Mouse (Mus musculus) hindbrain, embryonic 15.5 days (tissue): ENCODE results near the gene Ftl1. TPM values are rescaled to one million over a fixed set of nuclear protein-coding genes. Genes with fewer than 3 reads are reported as not detected.
A peak's percentile ranks its signal among the peaks of the same experiment; 100 is the strongest.

ENCODE experiments used
- ATAC-seq: fragments of 200-750 bp; cut with Nextera tagmentation; 2 replicates; pipeline ENCODE4 v1.8.0; 2017; ENCODE audit warnings: low read depth, moderate number of reproducible peaks, moderate TSS enrichment; ENCODE audit not compliant: low FRiP score
- H3K27ac ChIP-seq: fragments of 300-500 bp; sonication (generic); replicated peaks from 2 replicates; pipeline ENCODE4 v1.5.1; 2015; ENCODE audit warnings: mild to moderate bottlenecking, inconsistent platforms
- H3K27me3 ChIP-seq: fragments of 300-500 bp; sonication (generic); 2 replicates; pipeline ENCODE4 v1.6.1; 2015; ENCODE audit warnings: control low read depth, inconsistent platforms
- H3K36me3 ChIP-seq: fragments of 300-500 bp; sonication (generic); 2 replicates; pipeline ENCODE4 v1.6.1; 2015; ENCODE audit warnings: control low read depth, inconsistent platforms
- H3K4me1 ChIP-seq: fragments of 300-500 bp; sonication (generic); replicated peaks from 2 replicates; pipeline ENCODE4 v1.6.1; 2015; ENCODE audit warnings: control low read depth, inconsistent platforms
- H3K4me2 ChIP-seq: fragments of 300-500 bp; sonication (generic); 2 replicates; pipeline ENCODE4 v1.6.1; 2015; ENCODE audit warnings: moderate library complexity, mild to moderate bottlenecking, inconsistent platforms
- H3K4me3 ChIP-seq: fragments of 300-500 bp; sonication (generic); 2 replicates; pipeline ENCODE4 v1.5.1; 2015; ENCODE audit warnings: mild to moderate bottlenecking, inconsistent platforms
- H3K9ac ChIP-seq: fragments of 300-500 bp; sonication (generic); 2 replicates; pipeline ENCODE4 v1.6.1; 2015; ENCODE audit warnings: inconsistent platforms
- H3K9me3 ChIP-seq: fragments of 300-500 bp; sonication (generic); 2 replicates; pipeline ENCODE4 v1.6.1; 2016; ENCODE audit warnings: control low read depth, inconsistent platforms
- WGBS: fragments of 180-500 bp; shearing (Covaris S2); methylation state at CpG from one replicate; pipeline ENCODE4 v1.1.7; 2015; 5-methylcytosine and 5-hydroxymethylcytosine counted together
- polyA plus RNA-seq: library from polyadenylated mRNA; unstranded; fragments of >200 nt; fragmentation: Nextera tagmentation; extraction: Ambion mirVana; gene quantifications from 2 replicates; pipeline ENCODE4 v1.2.1, GENCODE M21; 2015

The Ftl1 gene
- polyA plus RNA-seq, 1 experiment from 2014 or later, result 5,762 TPM

DNA sequence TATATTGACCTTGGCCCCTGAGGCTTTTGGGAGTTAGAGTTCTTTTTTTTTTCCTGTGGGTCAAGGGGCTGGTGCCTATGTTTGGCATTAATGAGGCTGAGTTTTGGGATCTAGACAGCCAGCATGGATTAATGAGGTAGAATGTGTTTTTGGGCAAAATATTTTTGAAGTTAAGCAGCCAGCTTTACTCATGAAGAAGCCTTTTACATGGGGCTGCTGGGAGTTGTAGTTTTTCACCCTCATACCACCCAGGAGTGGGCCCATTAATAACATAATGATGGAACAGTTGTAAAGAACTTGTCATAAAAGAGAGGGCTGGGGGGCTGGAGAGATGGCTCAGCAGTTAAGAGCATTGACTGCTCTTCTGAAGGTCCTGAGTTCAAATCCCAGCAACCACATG lies 13.1 kb downstream of the Ftl1 start:
- no peaks in the 10 kb centered on the region for H3K4me1 ChIP-seq
- H3K27ac ChIP-seq, result no peak overlapping the region
- H3K27me3 ChIP-seq, result no peaks in the 10 kb centered on the region
- H3K4me2 ChIP-seq, result no peak overlapping the region
- H3K9me3 ChIP-seq, result no peaks in the 10 kb centered on the region
- ATAC-seq, result no peak
- H3K9ac ChIP-seq, result no peak overlapping the region
- peaks cover 20% of the 10 kb centered on the region for H3K36me3 ChIP-seq
- no peak overlapping the region for H3K4me3 ChIP-seq

DNA sequence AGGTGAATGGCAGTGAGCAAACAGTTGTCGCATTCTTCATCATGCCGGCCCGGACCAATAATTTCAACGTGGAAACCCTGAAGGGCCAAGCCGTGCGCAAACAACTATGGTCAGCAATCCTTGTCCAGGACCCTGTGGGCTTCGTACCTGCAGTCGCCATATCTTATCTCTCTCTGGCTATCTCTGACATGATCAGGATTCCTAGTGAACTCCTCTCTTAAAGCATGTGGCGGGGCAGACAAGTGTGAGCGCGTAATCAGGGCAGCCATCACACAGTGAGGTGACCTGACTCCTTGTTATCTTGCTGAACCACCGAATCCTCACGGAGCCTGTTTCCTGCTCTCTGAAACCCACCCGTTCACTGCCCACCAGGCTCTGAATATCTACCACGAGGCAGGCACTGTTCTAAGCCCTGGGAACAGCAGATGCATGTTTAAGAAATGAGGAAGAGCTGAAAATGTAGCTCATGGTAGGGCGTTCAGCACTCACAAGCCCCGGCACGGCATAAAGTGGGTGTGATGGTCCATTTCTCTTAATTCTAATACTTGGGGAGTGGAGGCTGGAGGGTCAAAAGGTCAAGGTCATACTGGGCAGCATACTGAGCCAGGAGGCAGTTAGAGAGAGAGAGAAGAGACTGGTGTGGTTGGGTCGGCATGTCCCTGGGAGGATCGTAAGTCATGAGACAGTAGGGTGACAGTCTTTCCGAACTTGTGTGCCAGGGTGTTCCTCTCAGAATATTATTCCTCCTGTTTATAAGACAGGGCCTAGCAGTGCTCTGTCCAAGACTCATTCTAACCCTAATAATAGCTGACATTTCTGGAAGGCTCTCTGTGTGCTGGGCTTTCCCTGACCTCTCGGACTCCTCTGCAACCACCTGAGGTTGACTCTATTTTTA lies 15.9 kb downstream of the Ftl1 start:
- Histone ChIP-seq H3K36me3 (peaks cover 24% of the 10 kb centered on the region), H3K4me2 (no peak overlapping the region), H3K4me1 (no peaks in the 10 kb centered on the region), H3K27ac (no peak overlapping the region), H3K27me3 (no peaks in the 10 kb centered on the region), H3K4me3 (no peak overlapping the region), H3K9ac (no peak overlapping the region), H3K9me3 (no peaks in the 10 kb centered on the region)
- ATAC-seq, result no peak
- 91% methylated on average over 22 of the region's 22 CpGs for WGBS

DNA sequence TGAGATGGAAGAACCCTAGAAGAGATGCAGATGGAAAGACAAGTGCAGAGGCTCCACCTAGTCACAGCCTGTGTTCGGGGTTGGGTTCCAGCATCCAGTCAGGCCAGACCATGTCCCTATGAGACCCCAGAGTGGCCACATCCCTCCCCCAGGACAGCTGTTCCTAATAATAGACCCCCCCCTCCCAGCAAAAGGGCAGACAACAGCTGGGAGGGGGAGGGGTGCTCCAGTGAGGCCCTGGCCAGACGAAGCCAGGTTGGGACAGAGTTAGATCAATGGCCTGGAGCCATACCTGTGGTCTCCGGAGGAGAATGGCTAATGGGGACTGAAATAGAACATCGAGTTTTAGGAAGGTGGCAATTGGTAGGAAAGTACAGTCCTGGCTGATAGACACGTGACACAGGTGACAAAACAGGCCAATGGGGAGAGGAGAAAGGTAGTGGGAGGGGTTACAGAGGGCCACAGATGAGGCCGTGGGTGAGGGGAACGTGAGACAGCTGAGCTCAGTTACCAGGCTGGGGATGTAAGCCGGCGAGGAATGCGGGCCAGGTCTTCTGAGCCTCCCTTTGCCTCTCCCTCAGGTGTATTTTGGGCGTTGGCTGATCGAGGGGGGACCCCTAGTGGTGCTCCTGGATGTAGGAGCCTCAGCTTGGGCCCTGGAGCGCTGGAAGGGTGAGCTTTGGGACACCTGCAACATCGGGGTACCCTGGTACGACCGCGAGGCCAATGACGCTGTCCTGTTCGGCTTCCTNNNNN lies 22.0 kb downstream of the Ftl1 start, which contains the start of gene Ruvbl2:
Gene Ruvbl2, minus strand, starts transcription at position 576 of the 756 bp plus-strand sequence.
- Histone ChIP-seq H3K9me3 (no peaks in the 10 kb centered on the region), H3K36me3 (peaks cover 8% of the 10 kb centered on the region; the same call in 1 of the 2 replicates), H3K27me3 (no peaks in the 10 kb centered on the region), H3K4me1 (peaks cover 40% of the 10 kb centered on the region), H3K9ac (no peak within 1 kb of the TSS), H3K4me2 (peak within 1 kb of the TSS; percentile 31), H3K27ac (no peak within 1 kb of the TSS), H3K4me3 (no peak within 1 kb of the TSS)
- no peak for ATAC-seq
- 31% methylated on average over 19 of the region's 19 CpGs for WGBS

DNA sequence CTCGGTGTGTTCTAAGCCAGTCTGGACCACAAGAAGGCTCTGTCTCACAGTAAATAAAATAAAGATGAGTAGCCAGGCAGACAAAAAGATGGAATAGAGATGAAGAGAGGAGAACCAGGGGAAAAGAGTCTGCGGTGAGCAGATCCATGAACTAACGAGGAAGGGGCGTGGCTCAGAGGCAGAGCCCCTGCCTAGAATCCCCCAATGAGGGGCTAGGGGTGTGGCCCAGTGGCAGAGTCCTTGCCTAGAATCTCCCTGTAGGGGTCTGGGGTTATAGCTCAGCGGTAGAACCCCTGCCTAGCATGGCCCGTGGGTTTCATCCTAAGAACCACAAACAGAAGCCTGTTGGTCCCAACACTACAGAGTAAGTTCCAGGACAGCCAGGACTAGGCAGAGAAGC lies 22.6 kb downstream of the Ftl1 start:
- Histone ChIP-seq H3K27ac (no peak overlapping the region), H3K9ac (no peak overlapping the region), H3K36me3 (peaks cover 8% of the 10 kb centered on the region; the same call in 1 of the 2 replicates), H3K4me1 (peaks cover 43% of the 10 kb centered on the region), H3K4me3 (no peak overlapping the region), H3K27me3 (no peaks in the 10 kb centered on the region), H3K4me2 (peak overlapping the region; percentile 26; the same call in 1 of the 2 replicates), H3K9me3 (no peaks in the 10 kb centered on the region)
- no peak for ATAC-seq
- WGBS, result 34% methylated on average over 6 of the region's 6 CpGs

DNA sequence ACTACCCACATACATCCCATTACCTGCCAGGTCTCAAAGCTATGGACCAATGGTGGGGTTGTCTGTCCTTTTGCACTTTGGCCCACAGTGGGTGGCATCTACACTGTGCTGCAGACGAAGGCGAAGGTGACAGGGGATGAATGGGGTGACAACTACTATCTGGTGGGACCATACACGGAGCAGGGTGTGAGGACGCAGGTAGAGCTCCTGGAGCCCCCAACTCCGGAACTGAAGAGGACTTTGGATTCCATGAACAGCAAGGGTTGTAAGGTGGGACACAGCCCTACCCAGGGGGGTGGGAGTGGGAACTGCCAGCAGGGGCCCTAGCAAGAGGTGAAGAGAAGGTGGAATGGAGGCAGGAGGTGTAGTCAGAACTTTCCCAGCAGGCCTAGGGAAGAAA lies 23.2 kb downstream of the Ftl1 start:
- H3K4me3 ChIP-seq, result no peak overlapping the region
- H3K4me1 ChIP-seq, result peaks cover 43% of the 10 kb centered on the region
- H3K27me3 ChIP-seq, result no peaks in the 10 kb centered on the region
- no peaks in the 10 kb centered on the region for H3K9me3 ChIP-seq
- H3K4me2 ChIP-seq, result peak overlapping the region; percentile 77; the same call in 1 of the 2 replicates
- no peak overlapping the region for H3K27ac ChIP-seq
- peaks cover 8% of the 10 kb centered on the region; the same call in 1 of the 2 replicates for H3K36me3 ChIP-seq
- no peak for ATAC-seq
- no peak overlapping the region for H3K9ac ChIP-seq
- WGBS, result 94% methylated on average over 5 of the region's 5 CpGs

DNA sequence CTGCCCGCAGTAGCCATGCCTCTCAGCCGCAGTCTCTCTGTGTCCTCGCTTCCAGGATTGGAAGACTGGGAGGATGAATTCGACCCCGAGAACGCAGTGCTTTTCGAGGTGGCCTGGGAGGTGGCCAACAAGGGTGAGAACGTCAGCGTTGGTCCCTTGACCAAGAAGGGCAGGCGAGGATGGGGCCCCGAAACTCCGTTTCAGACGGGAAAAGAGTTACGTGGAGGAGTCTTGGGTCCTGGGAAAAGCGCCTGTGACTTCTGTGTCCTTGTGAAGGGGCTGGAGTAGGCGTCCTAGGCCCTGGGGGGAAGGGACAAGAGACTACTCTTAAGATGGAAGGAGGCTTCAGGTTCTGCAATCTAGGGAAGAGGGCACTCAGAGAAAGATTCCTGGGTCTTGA lies 24.6 kb downstream of the Ftl1 start:
- H3K27me3 ChIP-seq, result no peaks in the 10 kb centered on the region
- peaks cover 4% of the 10 kb centered on the region; the same call in 1 of the 2 replicates for H3K36me3 ChIP-seq
- 0 out of 2 replicates have a peak, but pooled peaks have one; percentile 19 for ATAC-seq
- H3K4me2 ChIP-seq, result peak overlapping the region; percentile 77
- H3K4me1 ChIP-seq, result peaks cover 43% of the 10 kb centered on the region
- H3K9me3 ChIP-seq, result no peaks in the 10 kb centered on the region
- H3K4me3 ChIP-seq, result peak overlapping the region; percentile 85
- peak overlapping the region; percentile 72 for H3K27ac ChIP-seq
- peak overlapping the region; percentile 64 for H3K9ac ChIP-seq
- 3% methylated on average over 16 of the region's 16 CpGs for WGBS

DNA sequence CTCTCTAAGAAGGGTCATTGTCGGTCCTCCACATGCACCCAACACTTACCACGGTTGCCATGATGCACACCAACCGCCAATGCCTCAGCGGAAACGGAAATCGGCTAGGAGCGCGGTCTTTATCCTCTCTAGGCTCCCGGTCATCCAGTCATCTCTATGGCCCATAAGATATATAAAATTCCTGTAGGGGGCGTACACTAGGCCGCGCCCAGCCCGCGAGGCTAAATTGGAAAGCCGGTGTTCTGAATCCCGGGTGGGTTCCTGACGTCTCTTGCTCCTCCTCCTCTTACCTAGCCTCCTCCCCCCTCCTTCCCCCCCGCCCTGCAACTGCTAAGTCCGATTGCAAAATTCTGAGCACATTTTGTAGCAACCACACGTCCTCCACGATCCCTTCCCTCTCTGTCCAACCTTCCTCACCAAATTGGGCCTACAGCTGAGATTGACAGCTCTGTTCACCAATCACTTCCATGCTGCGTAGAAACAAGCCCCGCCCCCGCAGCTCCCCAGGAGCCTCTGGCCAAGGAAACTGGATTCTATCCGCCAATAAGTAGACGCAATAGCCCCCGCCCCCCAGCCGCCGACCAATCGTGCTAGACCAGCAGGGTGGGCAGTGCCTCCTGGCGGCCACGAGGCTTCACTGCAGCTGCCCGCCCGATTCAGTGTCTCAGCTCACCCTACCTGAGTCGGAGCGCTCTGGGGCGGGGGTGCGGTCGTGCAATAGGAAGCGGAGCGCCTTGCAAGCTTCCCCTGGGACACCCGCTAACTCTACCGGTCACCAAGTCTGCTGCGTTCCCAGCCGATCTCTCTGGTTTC lies 25.3 kb downstream of the Ftl1 start, which contains the start of gene Gys1:
Gene Gys1, plus strand, starts transcription at position 642 of the 813 bp plus-strand sequence.
- peak; percentile 97 for ATAC-seq
- H3K27ac ChIP-seq, result peak within 1 kb of the TSS; percentile 90
- H3K36me3 ChIP-seq, result no peaks in the 10 kb centered on the region; the same call in 1 of the 2 replicates
- H3K4me3 ChIP-seq, result peak within 1 kb of the TSS; percentile 85
- H3K27me3 ChIP-seq, result no peaks in the 10 kb centered on the region
- peak within 1 kb of the TSS; percentile 77 for H3K4me2 ChIP-seq
- H3K9me3 ChIP-seq, result no peaks in the 10 kb centered on the region
- H3K9ac ChIP-seq, result peak within 1 kb of the TSS; percentile 82
- under 1% methylated on average over 45 of the region's 45 CpGs for WGBS
- peaks cover 43% of the 10 kb centered on the region for H3K4me1 ChIP-seq

DNA sequence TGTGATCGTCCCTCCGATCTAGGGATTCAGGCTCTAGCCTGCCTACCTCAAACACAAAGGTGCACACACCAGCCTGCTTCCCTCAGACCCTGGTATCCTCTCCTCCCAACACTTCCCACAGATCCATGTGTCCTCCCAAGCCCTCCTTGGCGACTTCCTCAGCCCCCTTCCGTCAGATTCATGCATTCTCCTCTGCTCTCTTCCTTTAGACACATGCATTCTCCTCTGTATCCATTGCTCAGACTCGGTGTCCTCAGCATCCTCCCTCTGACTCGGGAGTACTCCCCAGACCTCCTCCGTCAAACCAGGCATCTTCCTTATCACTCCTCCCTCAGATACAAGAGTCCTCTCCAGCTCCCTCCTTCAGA lies 25.9 kb downstream of the Ftl1 start:
- H3K9me3 ChIP-seq, result no peaks in the 10 kb centered on the region
- peak overlapping the region; percentile 90 for H3K27ac ChIP-seq
- peaks cover 6% of the 10 kb centered on the region for H3K36me3 ChIP-seq
- H3K27me3 ChIP-seq, result no peaks in the 10 kb centered on the region
- peaks cover 43% of the 10 kb centered on the region for H3K4me1 ChIP-seq
- peak overlapping the region; percentile 85 for H3K4me3 ChIP-seq
- WGBS, result 1% methylated on average over 7 of the region's 7 CpGs
- peak overlapping the region; percentile 82 for H3K9ac ChIP-seq
- ATAC-seq, result no peak
- peak overlapping the region; percentile 77 for H3K4me2 ChIP-seq

DNA sequence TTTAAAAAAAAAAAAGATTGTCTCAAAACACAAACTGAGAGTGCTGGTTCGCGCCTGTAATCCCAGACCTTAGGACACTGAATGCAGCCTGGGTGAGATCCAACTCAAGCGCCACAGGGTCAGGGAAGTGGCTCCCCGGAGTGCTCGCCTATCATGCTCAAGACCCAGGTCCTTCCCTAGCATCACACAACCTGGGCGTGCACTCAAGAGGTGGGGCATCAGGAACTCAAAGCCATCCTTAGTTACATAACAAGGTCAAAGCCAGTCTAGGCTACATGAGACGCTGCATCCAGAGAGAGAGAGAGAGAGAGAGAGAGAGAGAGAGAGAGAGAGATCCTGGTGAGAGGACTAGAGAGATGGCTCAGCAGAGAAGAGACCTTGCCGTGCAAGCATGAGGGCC lies 33.1 kb downstream of the Ftl1 start:
- Histone ChIP-seq H3K4me1 (no peaks in the 10 kb centered on the region), H3K27me3 (peaks cover under 1% of the 10 kb centered on the region; the same call in 1 of the 2 replicates), H3K4me3 (no peak overlapping the region), H3K4me2 (no peak overlapping the region), H3K9ac (no peak overlapping the region), H3K36me3 (peaks cover 62% of the 10 kb centered on the region), H3K27ac (no peak overlapping the region), H3K9me3 (no peaks in the 10 kb centered on the region)
- WGBS, result 93% methylated on average over 8 of the region's 8 CpGs
- ATAC-seq, result no peak

DNA sequence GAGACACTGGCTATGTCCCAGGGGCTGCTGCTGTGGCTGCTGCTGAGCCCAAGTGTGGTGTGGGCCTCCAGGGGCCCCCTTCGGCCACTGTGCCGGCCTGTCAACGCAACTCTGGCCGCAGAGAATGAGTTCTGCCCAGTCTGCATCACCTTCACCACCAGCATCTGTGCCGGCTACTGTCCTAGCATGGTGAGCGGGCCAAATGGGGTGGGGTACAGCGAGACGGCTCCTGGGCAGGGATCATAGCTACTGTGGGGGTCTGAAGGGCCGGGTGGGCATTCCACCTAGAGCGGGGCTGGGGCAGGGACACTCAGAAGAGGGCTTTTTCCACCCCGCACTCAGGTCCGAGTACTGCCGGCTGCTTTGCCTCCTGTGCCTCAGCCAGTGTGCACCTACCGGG lies 38.5 kb downstream of the Ftl1 start:
- no peak overlapping the region for H3K27ac ChIP-seq
- no peak overlapping the region for H3K4me3 ChIP-seq
- peaks cover 54% of the 10 kb centered on the region for H3K27me3 ChIP-seq
- H3K4me2 ChIP-seq, result no peak overlapping the region
- H3K9ac ChIP-seq, result no peak overlapping the region
- WGBS, result 88% methylated on average over 14 of the region's 14 CpGs
- no peak for ATAC-seq
- H3K36me3 ChIP-seq, result peaks cover 42% of the 10 kb centered on the region
- no peaks in the 10 kb centered on the region for H3K9me3 ChIP-seq
- no peaks in the 10 kb centered on the region for H3K4me1 ChIP-seq

DNA sequence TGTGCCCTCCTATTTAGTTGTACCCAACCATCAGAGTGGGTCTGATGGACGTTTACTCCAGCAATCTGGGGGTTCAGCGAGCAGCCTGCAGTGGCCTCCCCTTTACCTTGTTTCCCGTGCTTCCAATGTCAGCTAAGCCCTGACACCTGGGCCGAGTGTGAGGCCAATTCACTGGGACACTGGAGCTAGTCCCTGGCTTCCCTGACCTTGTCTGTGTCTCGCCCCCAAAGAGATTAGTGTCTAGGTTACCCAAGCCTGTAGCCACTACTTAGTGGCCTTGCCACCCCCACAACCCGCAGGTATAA lies 39.1 kb downstream of the Ftl1 start, which contains the start of gene Lhb:
Gene Lhb, plus strand, starts transcription at position 206 of the 305 bp plus-strand sequence.
- no peak for ATAC-seq
- Histone ChIP-seq H3K4me3 (no peak within 1 kb of the TSS), H3K4me2 (no peak within 1 kb of the TSS), H3K36me3 (peaks cover 42% of the 10 kb centered on the region), H3K27ac (no peak within 1 kb of the TSS), H3K9me3 (no peaks in the 10 kb centered on the region), H3K27me3 (peaks cover 61% of the 10 kb centered on the region), H3K9ac (no peak within 1 kb of the TSS), H3K4me1 (peaks cover 1% of the 10 kb centered on the region; the same call in 1 of the 2 replicates)
- WGBS, result 65% methylated on average over 6 of the region's 6 CpGs
